Mouse (Mus musculus): ENCODE results near the gene Tuba8. TPM values are rescaled to one million over a fixed set of nuclear protein-coding genes. Genes with fewer than 3 reads are reported as not detected.

The Tuba8 gene
- polyA plus RNA-seq, 1 experiment from 2014 or later = 1.5 TPM

- no peaks in the 10 kb centered on the region for H3K9me3 ChIP-seq (ENCODE audit: control insufficient read depth, low read length)
- H3K4me2 ChIP-seq (ENCODE audit: low read depth, low read length) = no peak overlapping the region
- no peaks in the 10 kb centered on the region for H3K36me3 ChIP-seq (ENCODE audit: control insufficient read depth, insufficient read depth, low read length)
- ATAC-seq (ENCODE audit: low read depth) = no peak
- H3K4me3 ChIP-seq (ENCODE audit: low read depth, low read length) = no peak overlapping the region
- WGBS = 59% methylated on average over 4 of the region's 4 CpGs
- no peak overlapping the region for H3K27ac ChIP-seq (ENCODE audit: low read depth, low read length)
- 0 out of 2 replicates have a peak, but pooled peaks cover 5% of the 10 kb centered on the region for H3K4me1 ChIP-seq (ENCODE audit: control insufficient read depth, insufficient read depth, low read length)
- H3K27me3 ChIP-seq (ENCODE audit: control insufficient read depth, insufficient read depth, low read length) = no peaks in the 10 kb centered on the region
- H3K9ac ChIP-seq (replicated peaks; ENCODE audit: low read depth, low read length) = no peak overlapping the region
Measured at GRCm38 (mm10) chr6:121176731-121177098, 33.8 kb upstream of the Tuba8 start.

- 87% methylated on average over 7 of the region's 7 CpGs for WGBS
- no peak for ATAC-seq (ENCODE audit: low read depth)
- no peaks in the 10 kb centered on the region for H3K27me3 ChIP-seq (ENCODE audit: control insufficient read depth, insufficient read depth, low read length)
- H3K4me1 ChIP-seq (ENCODE audit: control insufficient read depth, insufficient read depth, low read length) = 0 out of 2 replicates have a peak, but pooled peaks cover 5% of the 10 kb centered on the region
- H3K9ac ChIP-seq (replicated peaks; ENCODE audit: low read depth, low read length) = no peak overlapping the region
- H3K36me3 ChIP-seq (ENCODE audit: control insufficient read depth, insufficient read depth, low read length) = no peaks in the 10 kb centered on the region
- H3K4me2 ChIP-seq (ENCODE audit: low read depth, low read length) = no peak overlapping the region
- no peak overlapping the region for H3K4me3 ChIP-seq (ENCODE audit: low read depth, low read length)
- no peak overlapping the region for H3K27ac ChIP-seq (ENCODE audit: low read depth, low read length)
- no peaks in the 10 kb centered on the region for H3K9me3 ChIP-seq (ENCODE audit: control insufficient read depth, low read length)
Measured at GRCm38 (mm10) chr6:121177118-121177708, 33.3 kb upstream of the Tuba8 start.

DNA sequence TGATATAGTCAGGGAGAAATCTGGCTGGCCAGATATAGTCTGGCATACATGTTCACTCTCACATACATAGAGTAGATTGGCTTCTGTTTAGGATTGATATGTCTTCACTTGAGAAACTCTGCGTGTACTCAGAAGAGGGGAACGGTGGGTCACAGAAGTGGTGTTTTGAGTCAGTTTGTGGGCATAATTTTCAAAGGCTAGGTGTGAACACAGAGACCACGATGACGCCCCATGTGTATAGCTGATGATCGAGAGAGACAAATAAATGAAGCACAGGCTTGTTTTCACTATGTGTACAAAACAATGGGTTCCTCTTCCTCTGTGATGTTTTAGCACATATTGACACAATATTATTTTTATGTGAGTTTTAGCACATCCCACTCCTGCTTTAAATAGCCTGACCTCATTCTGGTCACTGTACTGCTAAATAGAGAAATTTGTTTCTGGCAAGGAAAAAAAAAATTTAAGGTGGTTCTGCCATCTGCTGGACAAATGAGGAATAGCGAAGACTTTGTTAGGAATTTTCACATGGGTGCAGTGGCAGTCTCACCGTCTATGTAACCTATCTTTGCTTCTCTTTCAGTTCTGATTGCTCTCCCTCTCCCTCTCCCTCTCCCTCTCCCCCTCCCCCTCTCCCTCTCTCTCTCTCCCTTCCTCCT lies 31.7 kb upstream of the Tuba8 start:
- Histone ChIP-seq H3K27ac (ENCODE audit: low read depth, low read length) (no peak overlapping the region), H3K9me3 (ENCODE audit: control insufficient read depth, low read length) (no peaks in the 10 kb centered on the region), H3K4me1 (ENCODE audit: control insufficient read depth, insufficient read depth, low read length) (0 out of 2 replicates have a peak, but pooled peaks cover 5% of the 10 kb centered on the region), H3K4me3 (ENCODE audit: low read depth, low read length) (no peak overlapping the region), H3K9ac (replicated peaks; ENCODE audit: low read depth, low read length) (no peak overlapping the region), H3K36me3 (ENCODE audit: control insufficient read depth, insufficient read depth, low read length) (no peaks in the 10 kb centered on the region), H3K27me3 (ENCODE audit: control insufficient read depth, insufficient read depth, low read length) (no peaks in the 10 kb centered on the region), H3K4me2 (ENCODE audit: low read depth, low read length) (no peak overlapping the region)
- no peak for ATAC-seq (ENCODE audit: low read depth)
- 57% methylated on average over 7 of the region's 7 CpGs for WGBS

DNA sequence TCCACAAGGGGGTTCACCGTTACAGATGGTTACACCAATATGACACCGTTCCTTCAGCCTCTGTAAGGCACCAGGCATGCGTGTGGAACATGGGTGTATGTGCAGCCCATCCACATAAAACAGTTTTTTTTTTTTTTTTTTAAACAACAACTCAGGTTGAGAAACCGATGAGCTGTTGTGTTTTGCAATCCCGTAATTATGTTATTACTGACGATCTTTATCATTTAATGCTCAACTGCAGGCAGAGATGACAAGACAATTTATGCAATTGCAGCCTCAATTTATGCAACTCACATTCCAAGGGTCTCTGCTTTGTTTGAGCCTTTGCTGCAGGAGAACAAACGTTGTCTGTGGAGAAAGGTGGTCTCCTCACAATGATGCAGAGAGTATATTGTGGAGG lies 30.6 kb upstream of the Tuba8 start:
- Histone ChIP-seq H3K9ac (replicated peaks; ENCODE audit: low read depth, low read length) (no peak overlapping the region), H3K27me3 (ENCODE audit: control insufficient read depth, insufficient read depth, low read length) (no peaks in the 10 kb centered on the region), H3K9me3 (ENCODE audit: control insufficient read depth, low read length) (no peaks in the 10 kb centered on the region), H3K4me3 (ENCODE audit: low read depth, low read length) (no peak overlapping the region), H3K4me2 (ENCODE audit: low read depth, low read length) (no peak overlapping the region), H3K27ac (ENCODE audit: low read depth, low read length) (no peak overlapping the region), H3K36me3 (ENCODE audit: control insufficient read depth, insufficient read depth, low read length) (no peaks in the 10 kb centered on the region), H3K4me1 (ENCODE audit: control insufficient read depth, insufficient read depth, low read length) (peaks cover 8% of the 10 kb centered on the region; the same call in 1 of the 2 replicates)
- ATAC-seq (ENCODE audit: low read depth) = no peak
- WGBS = 68% methylated on average over 7 of the region's 7 CpGs

DNA sequence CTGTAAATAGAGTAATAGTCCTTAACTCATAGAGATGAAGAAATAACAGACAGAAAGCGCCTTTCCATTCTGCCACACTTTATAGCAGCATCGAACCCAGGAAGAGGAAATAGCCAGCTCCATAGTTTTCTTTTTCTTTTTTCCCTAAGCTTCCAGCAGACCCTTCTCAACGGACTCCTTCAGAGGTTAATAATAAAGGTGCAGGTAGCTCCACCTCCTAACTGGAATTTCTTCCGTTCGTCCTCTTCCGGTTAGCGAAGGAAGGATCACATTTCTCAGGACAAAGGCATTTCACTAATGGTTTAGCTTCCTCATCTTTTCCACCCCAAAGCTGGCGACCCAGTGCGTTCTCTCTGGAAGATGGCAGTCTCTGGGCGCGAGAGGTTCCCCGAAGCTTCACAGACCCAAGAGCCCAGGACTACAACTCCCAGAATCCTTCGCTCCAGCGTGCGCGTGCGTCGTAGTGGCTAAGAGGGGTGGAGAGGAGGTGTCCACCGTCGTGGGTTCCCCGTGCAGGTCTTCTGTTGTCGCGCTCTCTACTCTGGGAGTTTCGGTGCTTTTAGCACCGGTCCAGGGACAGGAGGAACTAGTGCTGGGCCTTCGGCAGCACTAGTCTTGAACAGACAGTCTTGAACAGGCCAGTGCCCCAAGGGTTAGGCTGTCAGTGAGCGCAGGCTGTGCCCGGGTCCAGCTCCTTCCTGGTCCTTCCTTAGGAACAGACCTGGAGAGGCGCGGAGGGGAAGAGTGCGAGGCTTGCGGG lies 26.9 kb upstream of the Tuba8 start, which contains the start of gene Pex26:
Gene Pex26 (plus strand): TSS at position 254 of the 760 bp plus-strand sequence.
- H3K4me2 ChIP-seq (ENCODE audit: low read depth, low read length) = peak within 1 kb of the TSS; percentile 66
- H3K4me1 ChIP-seq (ENCODE audit: control insufficient read depth, insufficient read depth, low read length) = peaks cover 13% of the 10 kb centered on the region
- H3K9me3 ChIP-seq (ENCODE audit: control insufficient read depth, low read length) = no peaks in the 10 kb centered on the region
- no peaks in the 10 kb centered on the region for H3K27me3 ChIP-seq (ENCODE audit: control insufficient read depth, insufficient read depth, low read length)
- peak within 1 kb of the TSS; percentile 87 for H3K27ac ChIP-seq (ENCODE audit: low read depth, low read length)
- peak; percentile 91 for ATAC-seq (ENCODE audit: low read depth)
- H3K36me3 ChIP-seq (ENCODE audit: control insufficient read depth, insufficient read depth, low read length) = peaks cover 12% of the 10 kb centered on the region; the same call in 1 of the 2 replicates
- peak within 1 kb of the TSS; percentile 62 for H3K9ac ChIP-seq (replicated peaks; ENCODE audit: low read depth, low read length)
- H3K4me3 ChIP-seq (ENCODE audit: low read depth, low read length) = peak within 1 kb of the TSS; percentile 76
- WGBS = under 1% methylated on average over 32 of the region's 32 CpGs

- H3K9ac ChIP-seq (replicated peaks; ENCODE audit: low read depth, low read length) = peak overlapping the region; percentile 62
- peak overlapping the region; percentile 76 for H3K4me3 ChIP-seq (ENCODE audit: low read depth, low read length)
- H3K27me3 ChIP-seq (ENCODE audit: control insufficient read depth, insufficient read depth, low read length) = no peaks in the 10 kb centered on the region
- H3K27ac ChIP-seq (ENCODE audit: low read depth, low read length) = no peak overlapping the region
- ATAC-seq (ENCODE audit: low read depth) = peak; percentile 68
- WGBS = 4% methylated on average over 35 of the region's 35 CpGs
- peak overlapping the region; percentile 66 for H3K4me2 ChIP-seq (ENCODE audit: low read depth, low read length)
- peaks cover 13% of the 10 kb centered on the region for H3K4me1 ChIP-seq (ENCODE audit: control insufficient read depth, insufficient read depth, low read length)
- peaks cover 12% of the 10 kb centered on the region; the same call in 1 of the 2 replicates for H3K36me3 ChIP-seq (ENCODE audit: control insufficient read depth, insufficient read depth, low read length)
- H3K9me3 ChIP-seq (ENCODE audit: control insufficient read depth, low read length) = no peaks in the 10 kb centered on the region
Measured at GRCm38 (mm10) chr6:121184198-121185140, 26.0 kb upstream of the Tuba8 start.

DNA sequence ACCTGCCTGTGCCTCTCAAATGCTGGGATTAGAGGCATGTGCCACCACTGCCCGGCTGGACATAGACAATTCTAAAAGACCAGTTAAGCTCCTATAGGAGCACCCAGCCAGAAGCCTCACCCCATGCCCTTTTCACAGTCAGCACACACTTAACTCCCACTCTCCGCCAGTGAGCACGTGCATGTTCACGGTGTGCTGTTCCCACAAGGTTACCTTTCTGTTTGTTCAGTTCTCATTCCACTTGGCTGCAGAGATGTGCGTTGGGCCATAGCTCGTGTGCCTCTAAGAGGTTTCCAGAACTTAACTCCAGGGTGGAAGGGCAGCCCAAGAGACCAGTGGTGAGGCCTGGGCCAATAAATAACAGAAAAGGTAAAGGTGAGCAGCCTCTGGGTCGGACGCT lies 25.3 kb upstream of the Tuba8 start:
- ATAC-seq (ENCODE audit: low read depth) = no peak
- Histone ChIP-seq H3K4me3 (ENCODE audit: low read depth, low read length) (peak overlapping the region; percentile 76; the same call in 1 of the 2 replicates), H3K27me3 (ENCODE audit: control insufficient read depth, insufficient read depth, low read length) (no peaks in the 10 kb centered on the region), H3K9me3 (ENCODE audit: control insufficient read depth, low read length) (no peaks in the 10 kb centered on the region), H3K4me2 (ENCODE audit: low read depth, low read length) (peak overlapping the region; percentile 66), H3K4me1 (ENCODE audit: control insufficient read depth, insufficient read depth, low read length) (peaks cover 13% of the 10 kb centered on the region), H3K27ac (ENCODE audit: low read depth, low read length) (no peak overlapping the region), H3K36me3 (ENCODE audit: control insufficient read depth, insufficient read depth, low read length) (peaks cover 12% of the 10 kb centered on the region; the same call in 1 of the 2 replicates), H3K9ac (replicated peaks; ENCODE audit: low read depth, low read length) (no peak overlapping the region)
- WGBS = 87% methylated on average over 8 of the region's 8 CpGs

DNA sequence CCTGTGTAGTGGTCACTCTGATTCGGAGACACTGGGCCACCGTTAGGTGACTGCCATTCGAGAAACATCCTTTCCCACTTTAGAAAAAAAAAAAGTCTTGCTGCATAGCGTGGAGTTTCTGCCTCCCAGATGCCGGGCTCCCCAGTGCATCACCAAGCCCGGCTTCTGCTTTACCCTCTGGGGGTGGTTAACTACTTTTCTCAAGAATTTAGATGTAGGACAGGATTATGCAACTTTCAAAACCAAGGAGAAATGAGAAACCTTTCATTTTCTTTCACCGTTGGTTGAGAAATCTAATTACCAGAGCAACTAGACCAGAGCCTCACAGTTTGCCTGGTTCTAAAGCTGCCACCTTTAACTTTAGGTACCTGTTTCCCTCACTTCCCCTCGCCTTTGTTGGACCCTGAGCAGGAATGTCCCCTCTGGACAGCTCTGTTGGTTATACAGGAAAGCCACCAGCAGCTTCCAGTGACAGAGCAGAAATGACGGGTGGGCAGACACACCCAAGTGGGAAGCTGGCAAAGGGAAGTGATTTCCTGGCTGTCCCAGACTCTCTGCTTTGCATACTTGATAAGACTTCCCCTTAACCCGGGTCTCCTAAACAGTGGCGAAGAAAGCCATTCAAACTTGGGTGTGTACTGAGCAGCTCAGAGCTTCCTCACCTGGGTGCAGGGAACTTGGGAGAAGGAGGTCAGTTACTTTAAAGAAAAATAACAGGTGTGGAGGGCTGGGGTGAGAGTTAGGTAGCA lies 19.1 kb upstream of the Tuba8 start:
- no peak overlapping the region for H3K27ac ChIP-seq (ENCODE audit: low read depth, low read length)
- no peaks in the 10 kb centered on the region for H3K9me3 ChIP-seq (ENCODE audit: control insufficient read depth, low read length)
- H3K36me3 ChIP-seq (ENCODE audit: control insufficient read depth, insufficient read depth, low read length) = peaks cover 30% of the 10 kb centered on the region
- H3K4me1 ChIP-seq (ENCODE audit: control insufficient read depth, insufficient read depth, low read length) = no peaks in the 10 kb centered on the region
- H3K4me3 ChIP-seq (ENCODE audit: low read depth, low read length) = no peak overlapping the region
- no peak overlapping the region for H3K9ac ChIP-seq (replicated peaks; ENCODE audit: low read depth, low read length)
- WGBS = 88% methylated on average over 11 of the region's 11 CpGs
- H3K4me2 ChIP-seq (ENCODE audit: low read depth, low read length) = no peak overlapping the region
- ATAC-seq (ENCODE audit: low read depth) = no peak
- H3K27me3 ChIP-seq (ENCODE audit: control insufficient read depth, insufficient read depth, low read length) = no peaks in the 10 kb centered on the region

Measured in neural tube, embryonic 14.5 days (tissue).